Mouse (Mus musculus) stomach, embryonic 14.5 days (tissue): ENCODE results near the gene Cep350. TPM values are rescaled to one million over a fixed set of nuclear protein-coding genes. Genes with fewer than 3 reads are reported as not detected.
A peak's percentile ranks its signal among the peaks of the same experiment; 100 is the strongest.

Source experiments
- ATAC-seq: fragments of 200-750 bp; cut with Nextera tagmentation; 2 replicates; pipeline ENCODE4 v1.8.0; 2017; ENCODE audit warnings: low read depth, moderate TSS enrichment; ENCODE audit not compliant: insufficient number of reproducible peaks, insufficient read depth, low FRiP score
- H3K27ac ChIP-seq: fragments of 300-500 bp; sonication (generic); 2 replicates; pipeline ENCODE4 v1.5.1; 2014; ENCODE audit warnings: mild to moderate bottlenecking, low read length, moderate library complexity, mixed read lengths
- H3K27me3 ChIP-seq: fragments of 300-500 bp; sonication (generic); 2 replicates; pipeline ENCODE4 v1.6.1; 2014; ENCODE audit warnings: low read length, control low read depth, mixed read lengths; ENCODE audit not compliant: control insufficient read depth, insufficient read depth
- H3K36me3 ChIP-seq: fragments of 300-500 bp; sonication (generic); 2 replicates; pipeline ENCODE4 v1.6.1; 2014; ENCODE audit warnings: mild to moderate bottlenecking, control low read depth, low read length, moderate library complexity, mixed read lengths; ENCODE audit not compliant: control insufficient read depth, insufficient read depth
- H3K4me1 ChIP-seq: fragments of 300-500 bp; sonication (generic); 2 replicates; pipeline ENCODE4 v1.6.1; 2014; ENCODE audit warnings: low read length, control low read depth, mixed read lengths; ENCODE audit not compliant: control insufficient read depth, insufficient read depth
- H3K4me2 ChIP-seq: fragments of 300-500 bp; sonication (generic); replicated peaks from 2 replicates; pipeline ENCODE4 v1.6.1; 2014; ENCODE audit warnings: low read depth, low read length, control low read depth
- H3K4me3 ChIP-seq: fragments of 300-500 bp; sonication (generic); 2 replicates; pipeline ENCODE4 v1.5.1; 2014; ENCODE audit warnings: low read depth, low read length, control low read depth
- H3K9ac ChIP-seq: fragments of 300-500 bp; sonication (generic); replicated peaks from 2 replicates; pipeline ENCODE4 v1.6.1; 2014; ENCODE audit warnings: low read depth, mild to moderate bottlenecking, control low read depth, low read length, moderate library complexity, mixed read lengths
- H3K9me3 ChIP-seq: fragments of 300-500 bp; sonication (generic); 2 replicates; pipeline ENCODE4 v1.6.1; 2016; ENCODE audit warnings: low read depth, low read length, control low read depth; ENCODE audit not compliant: control insufficient read depth
- WGBS: fragments of 180-500 bp; shearing (Covaris S2); extraction: QIAGEN DNeasy Blood & Tissue Kit; methylation state at CpG from one replicate; pipeline ENCODE4 v1.1.7; 2014; 5-methylcytosine and 5-hydroxymethylcytosine counted together
- polyA plus RNA-seq: library from polyadenylated mRNA; unstranded; fragments of >200 nt; fragmentation: Nextera tagmentation; extraction: Ambion mirVana; gene quantifications from 2 replicates; pipeline ENCODE4 v1.2.1, GENCODE M21; 2014

The Cep350 gene
- polyA plus RNA-seq, 1 experiment from 2014 or later = 21.0 TPM

DNA sequence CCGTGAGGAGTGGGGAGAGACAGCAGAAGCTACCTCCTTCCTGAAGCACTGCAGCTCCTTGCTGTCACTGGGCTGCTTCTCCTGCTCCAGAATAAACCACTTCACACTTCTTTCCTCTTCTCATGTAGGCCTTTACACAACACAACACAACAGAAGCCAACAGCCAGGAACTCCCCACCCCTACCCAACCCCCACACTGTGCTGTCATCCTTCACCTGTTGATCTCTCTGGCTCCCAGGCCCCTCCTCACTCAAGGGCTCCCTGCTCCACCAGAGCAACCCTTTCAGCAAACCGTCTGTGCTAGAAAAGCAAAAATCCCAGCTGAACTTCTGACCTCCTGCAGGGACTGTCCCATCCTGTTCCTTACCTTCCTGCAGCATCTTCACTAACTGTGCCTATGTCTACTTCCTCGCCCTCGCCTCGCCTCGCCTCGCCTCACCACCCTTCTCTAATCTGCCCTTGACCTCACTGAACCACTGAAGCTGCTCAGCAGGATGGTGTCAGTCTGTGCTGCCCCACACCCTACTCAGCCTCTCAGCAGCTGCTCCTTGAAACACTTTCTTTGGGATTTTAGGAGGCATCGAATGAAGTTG, 145.3 kb downstream of the Cep350 start:
- H3K27me3 ChIP-seq = no peaks in the 10 kb centered on the region
- 0 out of 2 replicates have a peak, but pooled peaks have one; percentile 33 for ATAC-seq
- no peaks in the 10 kb centered on the region for H3K4me1 ChIP-seq
- H3K4me2 ChIP-seq = no peak overlapping the region
- no peaks in the 10 kb centered on the region for H3K9me3 ChIP-seq
- WGBS = 44% methylated on average over 8 of the region's 8 CpGs
- H3K27ac ChIP-seq = no peak overlapping the region
- H3K36me3 ChIP-seq = no peaks in the 10 kb centered on the region
- H3K9ac ChIP-seq = no peak overlapping the region
- no peak overlapping the region for H3K4me3 ChIP-seq

DNA sequence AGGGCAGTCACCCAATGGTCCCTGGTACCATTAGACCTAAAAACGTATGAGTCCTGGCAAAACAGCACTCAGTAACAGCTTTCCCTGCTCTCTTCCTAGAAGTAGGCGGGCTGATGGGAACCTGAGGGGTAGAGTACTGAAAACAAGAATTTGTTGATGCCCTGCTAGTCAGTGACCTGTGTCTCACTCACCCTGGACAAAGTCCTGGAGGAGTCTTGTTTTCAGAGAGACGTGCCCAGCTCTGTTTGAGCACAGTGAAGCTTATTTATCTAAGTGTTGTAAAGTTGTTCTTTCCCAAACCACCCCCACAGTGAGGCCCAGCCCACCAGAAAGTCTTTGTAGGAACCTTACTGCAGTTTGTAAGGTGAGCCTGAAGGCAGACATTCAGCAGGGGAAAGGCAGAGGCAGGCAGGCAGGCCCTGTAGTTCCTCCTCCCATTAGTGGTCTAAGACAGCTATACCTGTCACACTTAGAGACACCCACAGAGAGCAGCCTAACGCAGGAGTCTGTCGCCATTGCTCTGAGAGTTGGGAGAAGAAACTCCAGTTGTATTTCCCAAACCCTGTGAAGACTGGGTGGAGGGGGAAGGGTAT, 146.2 kb downstream of the Cep350 start:
- no peaks in the 10 kb centered on the region for H3K27me3 ChIP-seq
- H3K9me3 ChIP-seq = no peaks in the 10 kb centered on the region
- ATAC-seq = 0 out of 2 replicates have a peak, but pooled peaks have one; percentile 23
- H3K4me2 ChIP-seq = no peak overlapping the region
- H3K36me3 ChIP-seq = no peaks in the 10 kb centered on the region
- H3K4me3 ChIP-seq = no peak overlapping the region
- 49% methylated on average over 5 of the region's 5 CpGs for WGBS
- H3K4me1 ChIP-seq = no peaks in the 10 kb centered on the region
- H3K27ac ChIP-seq = no peak overlapping the region
- H3K9ac ChIP-seq = no peak overlapping the region

DNA sequence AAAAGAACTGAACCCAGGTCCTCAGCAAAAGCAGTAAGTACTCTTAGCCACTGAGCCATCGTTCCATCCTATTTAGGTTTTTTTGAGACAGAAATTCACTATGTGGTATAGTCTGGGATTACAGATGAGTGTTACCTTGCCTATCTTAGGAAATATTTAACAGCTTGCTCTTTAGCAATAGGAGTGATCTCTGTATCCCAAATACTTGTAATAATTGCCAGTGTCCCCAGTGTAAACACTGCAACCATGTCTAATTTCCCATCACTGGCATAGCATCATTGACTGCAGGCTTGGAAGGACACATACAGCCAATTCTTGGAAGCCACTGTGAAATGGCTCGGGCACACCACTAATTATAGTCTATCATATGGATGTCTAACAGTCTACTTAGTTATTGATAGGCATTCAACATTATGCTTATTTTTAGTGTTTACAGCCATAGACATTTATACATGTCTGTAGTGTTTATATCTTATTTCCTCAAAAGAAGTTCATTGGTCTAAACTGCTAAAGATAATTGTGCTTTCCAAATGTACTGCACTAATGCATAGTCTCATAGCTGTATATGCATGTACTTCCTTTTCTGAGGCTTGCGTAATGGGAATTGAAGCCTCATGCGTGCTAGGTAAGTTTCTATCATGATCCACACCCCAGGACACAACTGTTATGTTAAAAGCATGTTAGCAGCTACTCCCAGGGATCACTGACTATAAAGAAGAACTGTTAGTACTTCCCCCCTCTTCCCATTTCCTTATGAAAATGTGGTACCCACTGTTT, 146.9 kb downstream of the Cep350 start:
- ATAC-seq = no peak
- Histone ChIP-seq H3K4me3 (no peak overlapping the region), H3K9me3 (no peaks in the 10 kb centered on the region), H3K4me1 (no peaks in the 10 kb centered on the region), H3K27ac (no peak overlapping the region), H3K36me3 (no peaks in the 10 kb centered on the region), H3K27me3 (no peaks in the 10 kb centered on the region), H3K4me2 (no peak overlapping the region), H3K9ac (no peak overlapping the region)
- WGBS = 82% methylated on average over 4 of the region's 4 CpGs

DNA sequence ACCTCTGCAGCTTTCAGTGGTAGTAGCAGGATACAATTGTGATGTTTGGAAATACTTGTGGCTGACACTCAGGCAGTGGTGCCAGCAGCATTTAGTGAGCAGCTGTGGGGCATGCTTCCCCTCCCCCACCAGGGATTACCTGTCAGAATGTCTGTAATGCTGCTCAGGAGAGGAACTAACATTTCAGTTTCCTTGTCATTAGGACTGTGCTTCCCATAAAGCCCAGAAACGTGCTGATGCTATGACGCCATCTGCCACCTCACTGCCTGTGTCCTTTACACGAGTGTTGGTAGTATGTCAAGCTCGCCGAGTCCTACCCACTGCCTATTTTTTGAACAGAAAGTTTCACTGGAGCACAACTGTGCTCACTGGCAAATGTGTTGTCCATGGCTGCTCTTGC, 152.4 kb downstream of the Cep350 start:
- Histone ChIP-seq H3K9ac (no peak overlapping the region), H3K4me2 (no peak overlapping the region), H3K36me3 (no peaks in the 10 kb centered on the region), H3K9me3 (no peaks in the 10 kb centered on the region; the same call in 1 of the 2 replicates), H3K4me3 (no peak overlapping the region), H3K4me1 (no peaks in the 10 kb centered on the region), H3K27ac (no peak overlapping the region), H3K27me3 (no peaks in the 10 kb centered on the region)
- ATAC-seq = no peak
- WGBS = 83% methylated on average over 5 of the region's 5 CpGs

DNA sequence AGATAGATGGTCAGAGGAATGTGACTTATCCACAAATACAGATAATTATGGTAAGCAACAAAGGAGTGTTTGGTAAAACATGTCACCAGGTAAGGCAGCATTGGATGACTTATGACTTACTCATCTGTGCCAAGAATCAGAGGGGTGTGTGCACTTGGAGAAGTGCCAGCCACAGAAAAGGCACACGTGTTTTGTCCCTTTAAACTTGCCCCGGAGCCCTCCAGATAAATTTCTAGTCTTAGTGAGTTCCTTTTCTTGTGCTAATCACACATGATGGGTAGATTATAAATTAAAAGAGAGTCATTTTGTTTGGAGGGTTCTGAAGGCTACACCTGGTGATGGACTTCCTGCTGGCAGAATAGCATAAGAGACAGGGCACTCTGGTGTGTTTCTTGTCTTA, 156.9 kb downstream of the Cep350 start:
- no peak for ATAC-seq
- Histone ChIP-seq H3K9ac (no peak overlapping the region), H3K4me1 (peaks cover 3% of the 10 kb centered on the region; the same call in 1 of the 2 replicates), H3K9me3 (no peaks in the 10 kb centered on the region; the same call in 1 of the 2 replicates), H3K27ac (no peak overlapping the region), H3K4me3 (no peak overlapping the region), H3K36me3 (no peaks in the 10 kb centered on the region), H3K27me3 (no peaks in the 10 kb centered on the region), H3K4me2 (no peak overlapping the region)
- 44% methylated on average over 2 of the region's 2 CpGs for WGBS

DNA sequence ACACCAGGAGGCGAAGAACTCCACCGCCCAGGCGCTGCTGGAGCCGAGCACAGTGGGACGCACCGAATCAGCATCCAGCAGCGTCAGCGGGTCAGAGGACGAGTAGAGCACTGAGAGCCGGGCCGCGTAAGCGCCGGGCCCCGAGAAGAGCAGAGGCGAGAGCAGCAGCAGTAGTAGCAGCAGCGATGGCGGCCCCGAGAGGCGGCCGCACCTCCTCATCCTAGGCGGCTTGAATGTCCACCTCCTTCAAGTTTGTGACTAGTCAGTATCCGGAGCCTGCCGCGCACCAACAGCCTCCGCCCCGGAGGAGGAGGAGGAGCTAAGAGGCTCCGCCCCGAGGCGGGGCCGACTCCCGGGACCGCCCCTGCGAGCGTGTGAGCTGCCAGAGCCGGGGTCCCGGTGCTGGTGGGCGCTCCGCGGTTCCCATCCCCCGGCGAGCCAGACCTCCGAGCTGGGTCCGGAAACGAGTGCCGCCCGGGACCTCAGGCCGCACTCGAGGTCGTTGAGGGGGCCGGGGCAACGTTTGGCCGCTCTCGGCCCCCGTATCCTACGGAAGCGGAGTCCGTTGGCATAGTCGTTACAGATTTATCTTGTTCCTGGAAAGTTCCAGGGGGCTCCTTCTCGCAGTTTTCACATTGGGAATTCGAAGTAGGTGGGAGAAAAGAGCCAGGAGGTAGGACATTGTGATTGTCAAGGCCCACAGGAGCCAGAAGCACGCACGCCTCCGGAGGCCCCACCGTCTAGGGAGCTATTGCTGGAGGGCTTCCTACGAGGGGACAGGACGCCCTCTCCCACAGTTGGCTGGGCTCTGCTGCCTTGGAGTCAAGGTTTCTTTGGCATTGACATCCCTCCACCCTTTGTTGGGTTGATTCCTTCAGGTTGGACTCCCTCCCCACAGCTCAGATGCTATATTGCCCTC, 160.2 kb downstream of the Cep350 start, which contains the start of gene Qsox1:
Gene Qsox1 (minus strand): TSS at position 309 of the 919 bp plus-strand sequence.
- Histone ChIP-seq H3K4me2 (peak within 1 kb of the TSS; percentile 76), H3K9me3 (no peaks in the 10 kb centered on the region; the same call in 1 of the 2 replicates), H3K27me3 (no peaks in the 10 kb centered on the region), H3K4me1 (peaks cover 18% of the 10 kb centered on the region; the same call in 1 of the 2 replicates), H3K27ac (peak within 1 kb of the TSS; percentile 48; the same call in 1 of the 2 replicates), H3K4me3 (peak within 1 kb of the TSS; percentile 82), H3K9ac (peak within 1 kb of the TSS; percentile 64), H3K36me3 (no peaks in the 10 kb centered on the region)
- under 1% methylated on average over 65 of the region's 67 CpGs for WGBS
- peak; percentile 88 for ATAC-seq

DNA sequence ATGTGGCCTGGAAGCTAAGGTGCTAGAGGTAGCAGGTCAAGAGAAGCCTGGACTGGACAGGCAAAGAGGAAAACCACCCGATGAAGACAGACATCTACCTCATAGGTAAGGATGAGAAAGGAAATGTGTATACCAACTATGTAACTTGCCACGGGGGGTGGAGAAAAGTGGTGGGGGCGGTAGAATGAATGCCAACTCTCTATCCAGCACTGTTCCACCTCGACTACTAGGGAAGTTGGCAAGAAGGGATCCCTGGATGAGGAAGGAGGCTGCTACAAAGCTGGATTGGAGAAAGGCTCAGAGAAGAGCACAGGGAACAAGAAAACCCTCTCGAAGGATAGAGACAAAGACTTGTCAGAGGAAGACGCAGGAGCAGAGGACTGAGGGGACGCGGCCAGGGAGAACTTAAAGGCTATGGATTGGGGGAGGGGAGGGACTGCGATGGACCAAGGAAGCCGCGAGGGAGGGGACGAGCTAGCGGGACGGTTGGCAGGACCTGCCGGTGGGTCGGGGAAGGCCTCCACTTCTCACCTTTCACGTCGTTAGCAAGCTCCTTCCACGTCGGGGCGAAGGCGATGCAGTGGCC, 161.0 kb downstream of the Cep350 start:
- Histone ChIP-seq H3K9ac (peak overlapping the region; percentile 64), H3K27ac (peak overlapping the region; percentile 48; the same call in 1 of the 2 replicates), H3K9me3 (no peaks in the 10 kb centered on the region; the same call in 1 of the 2 replicates), H3K4me1 (peaks cover 18% of the 10 kb centered on the region; the same call in 1 of the 2 replicates), H3K4me2 (peak overlapping the region; percentile 76), H3K27me3 (no peaks in the 10 kb centered on the region), H3K4me3 (peak overlapping the region; percentile 82), H3K36me3 (no peaks in the 10 kb centered on the region)
- WGBS = 2% methylated on average over 22 of the region's 22 CpGs
- no peak for ATAC-seq
